Mouse (Mus musculus) kidney, adult 18-20 months (tissue): Measurements from ENCODE around the gene Upb1.
A peak's percentile ranks its signal among the peaks of the same experiment; 100 is the strongest.
"Not testable (repeated sequence)": the region's sequence is repeated elsewhere in the genome, so short reads cannot be mapped to it uniquely, and the experiment has no call there.

Experiments used
- DNase-seq: peaks from one replicate; pipeline ENCODE4 v3.0.0; 2021

Gene Upb1

GRCm38 (mm10) chr10:75400958-75401357, at the start of gene Upb1:
TSS of gene Upb1 (plus strand) at chr10:75401115.
- DNase-seq: no peak

- DNase-seq: no peak
Observed at GRCm38 (mm10) chr10:75352541-75352940, 48.4 kb upstream of the Upb1 start.

- not testable (repeated sequence) for DNase-seq
Observed at GRCm38 (mm10) chr10:75353838-75354241, 47.1 kb upstream of the Upb1 start.

GRCm38 (mm10) chr10:75355341-75355740, 45.6 kb upstream of the Upb1 start:
- no peak for DNase-seq

- DNase-seq: peak; percentile 48
Observed at GRCm38 (mm10) chr10:75364214-75364690, 36.7 kb upstream of the Upb1 start.

- no peak for DNase-seq
Observed at GRCm38 (mm10) chr10:75364796-75365195, 36.1 kb upstream of the Upb1 start.

GRCm38 (mm10) chr10:75365231-75365633, 35.7 kb upstream of the Upb1 start:
- DNase-seq: no peak

GRCm38 (mm10) chr10:75373655-75374351, 27.1 kb upstream of the Upb1 start:
- DNase-seq: peak; percentile 49

GRCm38 (mm10) chr10:75378688-75379087, 22.2 kb upstream of the Upb1 start:
- DNase-seq: no peak

GRCm38 (mm10) chr10:75390156-75390555, 10.8 kb upstream of the Upb1 start:
- no peak for DNase-seq

- no peak for DNase-seq
Observed at GRCm38 (mm10) chr10:75390832-75391231, 10.1 kb upstream of the Upb1 start.

- no peak for DNase-seq
Observed at GRCm38 (mm10) chr10:75394796-75395195, 6.1 kb upstream of the Upb1 start.

- DNase-seq: peak; percentile 30
Observed at GRCm38 (mm10) chr10:75396966-75397365, 3.9 kb upstream of the Upb1 start.

GRCm38 (mm10) chr10:75405916-75406315, 5.0 kb downstream of the Upb1 start:
- no peak for DNase-seq

- peak; percentile 90 for DNase-seq
Observed at GRCm38 (mm10) chr10:75406755-75407154, 5.8 kb downstream of the Upb1 start.

GRCm38 (mm10) chr10:75407741-75408140, 6.8 kb downstream of the Upb1 start:
- DNase-seq: peak; percentile 26

GRCm38 (mm10) chr10:75411343-75412113, 10.6 kb downstream of the Upb1 start:
- not testable (repeated sequence) for DNase-seq

GRCm38 (mm10) chr10:75412114-75413103, 11.5 kb downstream of the Upb1 start:
- DNase-seq: peak; percentile 59

- DNase-seq: no peak
Observed at GRCm38 (mm10) chr10:75414925-75415324, 14.0 kb downstream of the Upb1 start.

GRCm38 (mm10) chr10:75417363-75418042, 16.6 kb downstream of the Upb1 start:
- DNase-seq: no peak

GRCm38 (mm10) chr10:75418747-75419146, 17.8 kb downstream of the Upb1 start:
- DNase-seq: no peak

- no peak for DNase-seq
Observed at GRCm38 (mm10) chr10:75424498-75424901, 23.6 kb downstream of the Upb1 start.
